Mouse (Mus musculus) intestine, embryonic 16.5 days (tissue): ENCODE data around the gene Slc25a18. TPM values are rescaled to one million over a fixed set of nuclear protein-coding genes. Genes with fewer than 3 reads are reported as not detected.
"Not testable (repeated sequence)": the region's sequence is repeated elsewhere in the genome, so short reads cannot be mapped to it uniquely, and the experiment has no call there.

Source experiments
- ATAC-seq: fragments of 200-750 bp; cut with Nextera tagmentation; 2 replicates; pipeline ENCODE4 v1.8.0; 2017; ENCODE audit warnings: moderate TSS enrichment, moderate library complexity
- H3K27ac ChIP-seq: fragments of 300-500 bp; sonication (generic); 2 replicates; pipeline ENCODE4 v1.5.1; 2014; ENCODE audit warnings: mild to moderate bottlenecking, low read length
- H3K27me3 ChIP-seq: fragments of 300-500 bp; sonication (generic); replicated peaks from 2 replicates; pipeline ENCODE4 v1.6.1; 2014; ENCODE audit warnings: low read length, control low read depth, mixed read lengths; ENCODE audit not compliant: control insufficient read depth, insufficient read depth
- H3K36me3 ChIP-seq: fragments of 300-500 bp; sonication (generic); 2 replicates; pipeline ENCODE4 v1.6.1; 2014; ENCODE audit warnings: low read length, control low read depth; ENCODE audit not compliant: control insufficient read depth, insufficient read depth
- H3K4me1 ChIP-seq: fragments of 300-500 bp; sonication (generic); 2 replicates; pipeline ENCODE4 v1.6.1; 2014; ENCODE audit warnings: low read length, control low read depth, mixed read lengths; ENCODE audit not compliant: control insufficient read depth, insufficient read depth
- H3K4me2 ChIP-seq: fragments of 300-500 bp; sonication (generic); 2 replicates; pipeline ENCODE4 v1.6.1; 2014; ENCODE audit warnings: low read depth, low read length, control low read depth
- H3K4me3 ChIP-seq: fragments of 300-500 bp; sonication (generic); 2 replicates; pipeline ENCODE4 v1.5.1; 2014; ENCODE audit warnings: mild to moderate bottlenecking, low read length
- H3K9ac ChIP-seq: fragments of 300-500 bp; sonication (generic); 2 replicates; pipeline ENCODE4 v1.6.1; 2014; ENCODE audit warnings: low read depth, low read length
- H3K9me3 ChIP-seq: fragments of 300-500 bp; sonication (generic); 2 replicates; pipeline ENCODE4 v1.6.1; 2016; ENCODE audit warnings: low read length, control low read depth; ENCODE audit not compliant: control insufficient read depth
- WGBS: fragments of 180-500 bp; shearing (Covaris S2); extraction: QIAGEN DNeasy Blood & Tissue Kit; methylation state at CpG from one replicate; pipeline ENCODE4 v1.1.7; 2014; 5-methylcytosine and 5-hydroxymethylcytosine counted together
- polyA plus RNA-seq: library from polyadenylated mRNA; unstranded; fragments of >200 nt; fragmentation: Nextera tagmentation; extraction: Ambion mirVana; gene quantifications from 2 replicates; pipeline ENCODE4 v1.2.1, GENCODE M21; 2015

Slc25a18 gene
- polyA plus RNA-seq, 1 experiment from 2014 or later, result not detected

GRCm38 (mm10) chr6:120811999-120812398 is 38.6 kb downstream of the Slc25a18 start:
- not testable (repeated sequence) for H3K27ac ChIP-seq, H3K9ac ChIP-seq, H3K9me3 ChIP-seq, H3K4me2 ChIP-seq, ATAC-seq, H3K4me1 ChIP-seq, H3K27me3 ChIP-seq, H3K4me3 ChIP-seq
- WGBS, result 95% methylated on average over 7 of the region's 10 CpGs
- H3K36me3 ChIP-seq, result peaks cover 24% of the 10 kb centered on the region

- Histone ChIP-seq H3K9ac (no peak overlapping the region), H3K27me3 (no peaks in the 10 kb centered on the region), H3K36me3 (peaks cover 18% of the 10 kb centered on the region), H3K4me2 (no peak overlapping the region), H3K4me1 (peaks cover 8% of the 10 kb centered on the region), H3K4me3 (no peak overlapping the region), H3K9me3 (no peaks in the 10 kb centered on the region), H3K27ac (no peak overlapping the region)
- 91% methylated on average over 2 of the region's 2 CpGs for WGBS
- no peak for ATAC-seq
Measured at GRCm38 (mm10) chr6:120819294-120819693, 45.9 kb downstream of the Slc25a18 start.

DNA sequence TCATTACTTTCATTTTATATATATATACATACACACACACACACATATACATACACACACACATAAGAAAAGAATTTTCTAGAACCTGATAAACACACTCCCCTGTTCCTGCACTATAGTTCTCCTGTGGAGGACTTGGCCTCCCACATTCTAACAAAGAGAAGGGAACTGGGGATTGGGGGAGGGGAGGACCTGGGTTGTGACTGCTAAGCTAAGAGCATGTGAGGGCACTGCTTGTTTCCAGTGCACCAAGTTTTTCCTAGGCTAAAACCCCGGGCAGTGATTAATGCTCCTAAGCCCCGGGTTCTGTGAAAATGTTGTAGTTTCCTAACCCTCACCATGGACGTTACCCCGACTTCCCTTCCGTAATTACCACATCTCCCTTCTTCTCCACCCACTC is 46.8 kb downstream of the Slc25a18 start:
- no peak for ATAC-seq
- Histone ChIP-seq H3K4me2 (no peak overlapping the region), H3K27me3 (no peaks in the 10 kb centered on the region), H3K27ac (no peak overlapping the region), H3K4me3 (no peak overlapping the region), H3K36me3 (peaks cover 18% of the 10 kb centered on the region), H3K9me3 (no peaks in the 10 kb centered on the region), H3K9ac (no peak overlapping the region), H3K4me1 (peaks cover 8% of the 10 kb centered on the region)
- WGBS, result 86% methylated on average over 5 of the region's 5 CpGs

- ATAC-seq, result no peak
- 87% methylated on average over 1 of the region's 1 CpGs for WGBS
- Histone ChIP-seq H3K27ac (no peak overlapping the region), H3K4me3 (no peak overlapping the region), H3K9ac (peak overlapping the region; percentile 25; the same call in 1 of the 2 replicates), H3K4me2 (peak overlapping the region; percentile 78; the same call in 1 of the 2 replicates), H3K36me3 (peaks cover 18% of the 10 kb centered on the region), H3K4me1 (peaks cover 8% of the 10 kb centered on the region), H3K27me3 (no peaks in the 10 kb centered on the region), H3K9me3 (no peaks in the 10 kb centered on the region)
Measured at GRCm38 (mm10) chr6:120820941-120821340, 47.6 kb downstream of the Slc25a18 start.

DNA sequence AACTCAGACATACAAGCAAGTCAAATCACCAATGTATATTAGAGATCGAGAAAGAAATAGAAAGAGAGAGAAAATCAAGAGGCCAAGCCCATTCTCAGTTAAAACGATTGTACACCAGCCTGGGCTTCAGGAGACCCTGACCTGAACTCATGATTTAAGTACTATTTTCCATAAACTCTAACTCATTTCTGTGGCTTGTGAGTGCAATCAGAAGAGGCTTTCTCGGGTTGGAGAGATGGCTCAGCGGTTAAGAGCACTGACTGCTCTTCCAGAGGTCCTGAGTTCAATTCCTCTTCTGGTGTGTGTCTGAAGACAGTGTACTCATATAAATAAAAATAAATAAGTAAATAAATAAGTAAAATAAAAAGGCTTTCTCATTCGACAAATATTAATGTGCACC is 48.3 kb downstream of the Slc25a18 start:
- 42% methylated on average over 5 of the region's 5 CpGs for WGBS
- no peaks in the 10 kb centered on the region for H3K27me3 ChIP-seq
- H3K4me1 ChIP-seq, result peaks cover 8% of the 10 kb centered on the region
- no peak for ATAC-seq
- H3K4me2 ChIP-seq, result peak overlapping the region; percentile 78
- H3K36me3 ChIP-seq, result peaks cover 18% of the 10 kb centered on the region
- no peaks in the 10 kb centered on the region for H3K9me3 ChIP-seq
- H3K27ac ChIP-seq, result no peak overlapping the region
- H3K9ac ChIP-seq, result peak overlapping the region; percentile 76
- peak overlapping the region; percentile 78 for H3K4me3 ChIP-seq

DNA sequence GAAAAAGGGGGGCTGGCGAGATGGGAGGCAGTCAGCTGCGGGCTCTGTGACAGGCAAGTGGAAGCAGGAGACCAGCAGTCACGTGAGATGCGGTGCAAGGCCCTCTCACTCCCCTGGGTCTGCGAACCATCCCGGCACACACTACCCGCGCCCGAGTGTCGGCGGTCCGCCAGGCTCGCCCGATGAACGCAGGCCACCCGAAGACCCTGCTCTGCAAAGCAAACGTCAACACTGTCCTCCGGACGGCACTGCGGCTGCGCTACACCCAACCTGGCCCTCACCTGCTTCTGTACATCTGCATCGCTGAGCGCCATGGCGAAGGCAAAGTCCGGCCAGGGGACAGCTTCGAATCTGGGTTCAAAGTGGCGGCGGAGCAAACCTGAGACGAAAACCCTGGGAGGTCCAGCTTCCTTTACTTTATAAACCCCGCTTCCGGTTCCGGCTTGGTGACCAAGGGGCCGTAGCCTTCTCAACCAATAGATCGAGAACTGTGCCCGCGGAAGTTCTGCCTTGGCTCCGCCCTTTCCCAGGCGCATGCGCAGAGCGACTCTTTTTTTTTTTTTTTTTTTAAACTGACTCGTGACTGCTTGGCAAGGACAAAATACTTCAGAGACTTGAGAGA is 49.0 kb downstream of the Slc25a18 start, which contains the start of gene Atp6v1e1:
Gene Atp6v1e1 (minus strand): TSS at position 487 of the 622 bp plus-strand sequence.
- Histone ChIP-seq H3K9me3 (no peaks in the 10 kb centered on the region), H3K9ac (peak within 1 kb of the TSS; percentile 76), H3K27me3 (no peaks in the 10 kb centered on the region), H3K27ac (peak within 1 kb of the TSS; percentile 94), H3K36me3 (peaks cover 15% of the 10 kb centered on the region), H3K4me1 (peaks cover 8% of the 10 kb centered on the region), H3K4me3 (peak within 1 kb of the TSS; percentile 78), H3K4me2 (peak within 1 kb of the TSS; percentile 78)
- ATAC-seq, result peak; percentile 98
- WGBS, result under 1% methylated on average over 41 of the region's 41 CpGs

- peak overlapping the region; percentile 78; the same call in 1 of the 2 replicates for H3K4me3 ChIP-seq
- peak; percentile 18; the same call in 1 of the 2 replicates for ATAC-seq
- peaks cover 8% of the 10 kb centered on the region for H3K4me1 ChIP-seq
- 66% methylated on average over 10 of the region's 10 CpGs for WGBS
- no peaks in the 10 kb centered on the region for H3K27me3 ChIP-seq
- H3K4me2 ChIP-seq, result peak overlapping the region; percentile 39
- peaks cover 8% of the 10 kb centered on the region for H3K36me3 ChIP-seq
- peak overlapping the region; percentile 9; the same call in 1 of the 2 replicates for H3K27ac ChIP-seq
- H3K9me3 ChIP-seq, result no peaks in the 10 kb centered on the region
- no peak overlapping the region for H3K9ac ChIP-seq
Measured at GRCm38 (mm10) chr6:120822937-120823614, 49.7 kb downstream of the Slc25a18 start.

- Histone ChIP-seq H3K4me1 (no peaks in the 10 kb centered on the region), H3K4me3 (no peak overlapping the region), H3K9ac (no peak overlapping the region), H3K27ac (no peak overlapping the region), H3K4me2 (no peak overlapping the region), H3K27me3 (no peaks in the 10 kb centered on the region), H3K36me3 (no peaks in the 10 kb centered on the region), H3K9me3 (no peaks in the 10 kb centered on the region)
- WGBS, result 62% methylated on average over 1 of the region's 1 CpGs
- no peak; the same call in 1 of the 2 replicates for ATAC-seq
Measured at GRCm38 (mm10) chr6:120830056-120830455, 56.7 kb downstream of the Slc25a18 start.

- no peak for ATAC-seq
- 59% methylated on average over 4 of the region's 4 CpGs for WGBS
Measured at GRCm38 (mm10) chr6:120830866-120831608, 57.7 kb downstream of the Slc25a18 start.

More at GRCm38 (mm10) chr6:120830866-120831608, 57.7 kb downstream of the Slc25a18 start:
- H3K9ac ChIP-seq, result no peak overlapping the region
- H3K36me3 ChIP-seq, result no peaks in the 10 kb centered on the region
- no peaks in the 10 kb centered on the region for H3K27me3 ChIP-seq
- no peak overlapping the region for H3K4me2 ChIP-seq
- no peak overlapping the region for H3K27ac ChIP-seq
- no peak overlapping the region for H3K4me3 ChIP-seq
- no peaks in the 10 kb centered on the region for H3K4me1 ChIP-seq
- no peaks in the 10 kb centered on the region for H3K9me3 ChIP-seq
